Mouse (Mus musculus) T-helper 1 cell (primary cell): ENCODE data around the gene Stk24.

Experiments used
- in situ Hi-C: fragments of 300-600 bp; cut with MboI, MseI; formaldehyde crosslinking; loops from one replicate; pipeline ENCODE4 v1.15.1; 2025; ENCODE audit warnings: high pct_unique_total_duplicates

The Stk24 gene

DNA sequence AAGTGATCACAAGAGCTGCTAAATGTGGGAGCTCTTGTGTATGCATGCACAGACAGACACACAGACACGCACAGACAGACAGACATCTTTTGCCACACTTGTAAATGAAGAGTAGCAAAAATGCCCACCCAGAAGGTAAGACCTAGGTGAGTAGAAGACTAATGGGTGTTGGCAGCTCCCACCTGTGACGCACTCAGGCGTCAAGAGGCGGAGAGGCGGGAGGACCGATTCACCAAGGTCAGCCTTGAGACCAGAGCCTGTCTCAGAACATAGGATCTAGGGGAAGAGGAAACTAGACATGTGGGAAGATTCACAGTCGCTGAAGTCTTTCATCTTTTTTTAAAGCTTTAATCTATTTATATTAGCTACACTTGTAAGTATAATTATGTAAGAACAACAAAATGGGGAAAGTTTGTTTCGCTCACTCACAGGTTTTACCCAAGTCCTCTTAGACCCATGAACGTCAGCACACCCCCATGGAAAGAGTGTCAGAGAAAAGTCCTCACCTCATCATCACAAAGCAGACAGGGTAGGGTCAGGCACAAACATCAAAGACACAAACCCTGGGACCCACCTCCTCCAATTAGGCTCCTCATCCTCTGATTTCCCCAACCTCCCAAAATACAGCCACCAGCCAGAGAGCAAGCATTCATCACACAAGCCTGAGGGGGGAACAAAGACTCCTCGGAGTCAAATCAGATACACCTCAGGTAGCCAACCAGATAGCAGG lies 26.0 kb downstream of the Stk24 start:
- in situ Hi-C loops = loop anchor here (25.0 kb wide), 1 partner anchor 1067 kb away; the partner anchor contains the start of gene Mbnl2

DNA sequence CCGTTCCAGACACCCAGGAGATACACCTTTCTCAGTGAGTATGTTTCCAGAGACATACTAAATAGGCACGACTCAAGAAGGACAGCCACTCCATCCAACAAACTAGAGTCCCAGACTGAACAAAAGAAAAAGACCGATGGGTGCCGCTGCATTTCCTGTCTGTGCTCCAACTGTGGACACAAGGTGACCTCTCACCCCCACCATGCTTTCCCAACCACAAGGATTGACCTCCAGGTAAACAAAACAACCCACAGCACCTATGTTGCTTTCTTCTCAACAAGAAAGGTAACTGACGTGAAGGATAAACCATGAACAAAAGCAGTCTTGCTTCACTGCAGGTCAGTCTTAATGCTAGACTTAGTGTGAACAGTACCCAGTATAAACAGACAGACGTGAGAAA lies 27.1 kb downstream of the Stk24 start:
- in situ Hi-C loops = loop anchor here (25.0 kb wide), 1 partner anchor 1065 kb away; the partner anchor contains the start of gene Mbnl2

DNA sequence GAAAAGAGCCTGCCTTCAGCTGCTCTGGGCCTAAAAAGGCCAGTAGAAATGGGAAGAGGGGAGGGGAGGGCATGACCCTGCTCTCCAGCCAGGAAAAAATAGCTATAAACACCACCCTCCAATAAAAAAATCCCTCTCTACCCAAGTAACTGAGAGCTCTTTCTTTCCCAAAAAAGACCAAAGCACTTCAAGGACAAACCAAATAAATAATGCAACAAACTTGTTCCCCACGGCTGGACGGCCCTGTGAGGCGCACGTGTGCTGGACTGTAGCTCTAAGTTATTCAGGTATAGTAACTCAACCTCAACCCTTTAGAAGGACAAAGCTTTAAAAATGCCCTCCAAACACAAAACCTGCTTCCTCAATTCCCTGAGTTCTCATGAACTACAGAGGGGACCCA lies 28.1 kb downstream of the Stk24 start:
- in situ Hi-C loops = loop anchor here (25.0 kb wide), 1 partner anchor 1064 kb away; the partner anchor contains the start of gene Mbnl2

DNA sequence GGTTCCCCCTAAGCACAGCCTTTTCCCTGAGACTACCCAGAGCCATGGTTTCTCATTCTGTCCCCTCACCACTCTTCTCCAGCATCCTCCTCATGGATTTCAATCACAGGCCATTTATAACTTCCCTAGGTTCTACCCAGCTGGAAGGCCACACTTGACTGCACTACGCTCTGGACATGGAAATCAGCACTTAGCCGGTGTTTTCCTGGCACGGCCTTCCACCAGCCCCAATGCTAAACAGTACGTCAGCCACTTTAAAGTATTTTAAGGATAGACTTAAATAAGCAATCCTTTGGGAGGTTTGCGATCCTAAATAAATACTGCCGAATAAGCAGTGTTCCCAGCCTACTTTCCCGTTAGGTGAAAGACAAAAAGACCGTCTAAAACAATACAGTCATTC lies 29.8 kb downstream of the Stk24 start:
- in situ Hi-C loops = loop anchor here (25.0 kb wide), 1 partner anchor 1063 kb away; the partner anchor contains the start of gene Mbnl2

DNA sequence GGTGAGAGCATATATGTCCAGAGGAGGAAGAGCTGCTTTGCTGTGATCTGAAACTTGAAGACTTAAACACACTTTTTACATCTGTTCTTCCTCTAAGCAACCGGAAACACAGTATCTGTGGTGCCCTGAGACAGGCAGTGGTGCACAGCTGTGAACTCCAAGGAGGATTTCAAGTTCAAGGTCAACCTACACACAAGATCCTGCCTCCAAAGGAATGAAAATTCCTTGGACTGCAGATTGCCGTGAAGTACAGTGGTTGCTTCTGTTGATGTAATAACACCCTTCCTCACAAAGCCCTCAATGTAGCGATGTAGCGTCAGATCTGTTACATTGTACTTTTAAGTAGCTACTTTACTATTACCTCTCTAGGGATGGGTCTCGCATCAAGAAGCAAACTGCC lies 30.5 kb downstream of the Stk24 start:
- in situ Hi-C loops = no loop called here

DNA sequence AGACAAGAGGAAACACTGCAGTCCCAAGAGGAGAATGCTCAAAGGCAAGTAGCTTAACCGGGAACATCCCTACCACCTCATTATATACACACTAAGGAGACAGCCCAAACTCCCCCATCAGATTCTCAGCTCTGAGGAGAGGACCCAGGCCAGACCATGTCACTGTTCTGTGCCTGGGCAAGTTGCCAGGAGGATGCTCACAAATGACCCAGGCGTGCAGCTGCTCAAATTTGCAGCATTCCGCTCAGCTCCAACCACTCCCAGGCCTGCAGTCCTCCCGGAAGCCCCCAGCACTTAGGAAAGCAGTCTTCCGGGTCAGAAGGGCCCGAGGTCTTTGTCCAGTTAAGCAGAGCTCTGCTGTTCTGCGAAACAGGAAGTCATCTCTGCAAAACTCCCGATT lies 31.6 kb downstream of the Stk24 start:
- in situ Hi-C loops = no loop called here

DNA sequence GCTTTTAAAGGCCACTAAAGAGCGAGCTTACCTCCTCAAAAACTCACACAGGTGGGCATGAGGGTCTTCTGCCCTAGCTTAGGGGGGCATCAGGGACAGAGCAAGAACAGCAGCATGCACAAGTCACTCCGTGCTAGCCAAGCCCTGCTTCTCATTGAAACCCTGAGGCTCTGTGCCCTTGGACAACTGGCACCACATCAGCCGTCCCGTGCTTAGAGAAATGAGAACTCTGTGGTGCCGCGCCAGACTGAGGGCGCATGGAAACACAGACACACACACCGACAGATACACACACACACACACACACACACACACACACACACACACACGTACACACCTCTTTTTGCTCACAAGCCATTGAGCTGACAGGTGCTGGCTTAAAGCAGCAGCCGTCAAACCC lies 32.7 kb downstream of the Stk24 start:
- in situ Hi-C loops = no loop called here

DNA sequence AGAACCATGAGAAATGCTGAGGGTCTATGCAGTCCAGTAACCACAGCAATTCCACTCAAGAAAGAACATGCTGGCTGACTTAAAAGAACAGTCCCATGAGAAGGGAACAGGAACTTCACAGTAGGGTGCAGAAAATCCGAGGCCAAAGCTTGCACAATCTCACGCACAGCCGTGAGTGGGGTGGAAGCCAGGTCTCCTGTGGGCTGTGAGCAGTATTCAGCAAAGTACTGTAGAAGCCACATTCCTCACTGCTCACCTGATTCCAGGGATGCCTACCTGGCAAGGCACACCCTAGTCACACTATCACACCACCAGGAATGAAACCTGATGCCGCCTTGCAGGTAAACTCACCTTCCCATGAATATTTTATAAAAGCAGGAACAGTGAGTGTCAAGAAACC lies 33.2 kb downstream of the Stk24 start:
- in situ Hi-C loops = no loop called here

DNA sequence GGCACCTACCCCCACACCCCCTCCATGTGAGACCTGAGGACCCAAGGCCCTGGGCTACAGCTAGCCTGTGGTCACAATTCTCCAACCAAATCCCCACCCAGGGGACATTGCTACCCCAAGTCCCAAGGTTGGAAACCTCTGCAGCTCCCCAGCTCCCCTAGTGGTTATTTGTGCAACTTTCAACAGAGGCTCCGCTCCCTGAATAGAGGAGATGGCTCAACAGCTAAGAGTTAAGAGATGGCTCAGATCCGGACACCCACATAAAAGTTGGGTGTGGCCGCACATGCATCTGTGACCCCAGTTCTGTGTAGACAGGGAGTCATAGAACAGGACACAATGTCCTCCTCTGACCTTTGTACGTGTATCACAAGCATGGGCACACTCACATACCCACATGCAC lies 33.8 kb downstream of the Stk24 start:
- in situ Hi-C loops = no loop called here

DNA sequence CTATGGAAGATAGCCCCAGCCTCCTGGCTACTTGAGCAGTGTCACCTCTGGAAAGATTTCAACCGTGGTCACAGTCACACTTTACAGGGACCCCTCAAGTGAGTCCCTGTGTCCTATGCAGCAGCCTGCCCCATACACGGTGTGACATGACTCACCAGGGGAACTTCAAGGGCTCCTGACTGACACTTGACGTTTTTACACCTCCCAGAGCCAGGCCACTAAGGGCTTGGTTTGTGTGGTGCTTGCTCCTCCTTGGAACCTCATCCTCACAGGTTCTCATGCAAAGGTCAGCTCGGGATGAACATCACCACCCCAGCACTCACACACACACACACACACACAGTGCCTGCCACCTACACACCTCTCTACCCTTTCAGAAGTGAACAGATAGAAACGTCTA lies 34.9 kb downstream of the Stk24 start:
- in situ Hi-C loops = loop anchor here (5.0 kb wide), 1 partner anchor 53 kb away; no protein-coding TSS in a partner anchor

DNA sequence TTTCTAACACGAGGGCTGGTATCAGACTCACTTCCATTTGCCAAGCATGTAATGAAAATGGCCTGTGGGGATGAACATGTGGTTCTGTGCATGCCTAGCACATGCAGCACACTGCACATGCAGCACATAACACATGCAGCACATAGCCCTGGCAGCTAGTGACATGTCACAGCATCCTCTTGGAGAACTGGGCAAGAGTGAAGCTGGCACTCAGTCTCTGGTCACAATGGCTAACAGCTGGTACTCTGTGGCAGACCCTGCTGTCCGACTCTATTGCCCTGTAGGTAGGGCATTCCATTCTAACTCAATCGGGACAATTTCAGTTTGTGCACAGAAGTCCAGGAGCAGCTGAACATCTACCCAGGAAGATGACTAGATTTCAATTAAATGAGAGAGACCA lies 36.9 kb downstream of the Stk24 start:
- in situ Hi-C loops = loop anchor here (5.0 kb wide), 1 partner anchor 51 kb away; no protein-coding TSS in a partner anchor

DNA sequence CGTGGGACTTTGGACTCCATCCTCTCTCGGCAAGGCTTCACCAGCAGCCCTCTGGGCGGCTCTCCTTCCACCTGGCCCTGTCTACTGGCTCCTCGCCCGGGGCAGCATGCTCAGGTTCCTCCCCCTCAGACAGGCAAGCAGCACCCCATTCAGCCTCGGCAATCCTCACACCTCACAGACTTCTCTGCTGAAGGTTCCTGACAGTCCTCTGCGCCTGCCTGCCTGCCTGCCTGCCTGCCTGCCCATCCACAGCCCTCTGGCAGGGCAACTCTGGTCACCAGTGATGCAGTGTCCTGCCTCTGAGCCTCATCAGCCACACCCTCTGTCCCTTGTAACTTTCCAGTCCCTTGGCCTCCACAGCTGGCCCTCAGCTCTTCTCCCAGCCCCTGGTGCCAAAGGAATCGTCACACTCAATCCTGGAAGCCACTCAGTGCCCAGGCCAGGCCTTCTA lies 39.8 kb downstream of the Stk24 start:
- in situ Hi-C loops = loop anchor here (5.0 kb wide), 1 partner anchor 48 kb away; no protein-coding TSS in a partner anchor

DNA sequence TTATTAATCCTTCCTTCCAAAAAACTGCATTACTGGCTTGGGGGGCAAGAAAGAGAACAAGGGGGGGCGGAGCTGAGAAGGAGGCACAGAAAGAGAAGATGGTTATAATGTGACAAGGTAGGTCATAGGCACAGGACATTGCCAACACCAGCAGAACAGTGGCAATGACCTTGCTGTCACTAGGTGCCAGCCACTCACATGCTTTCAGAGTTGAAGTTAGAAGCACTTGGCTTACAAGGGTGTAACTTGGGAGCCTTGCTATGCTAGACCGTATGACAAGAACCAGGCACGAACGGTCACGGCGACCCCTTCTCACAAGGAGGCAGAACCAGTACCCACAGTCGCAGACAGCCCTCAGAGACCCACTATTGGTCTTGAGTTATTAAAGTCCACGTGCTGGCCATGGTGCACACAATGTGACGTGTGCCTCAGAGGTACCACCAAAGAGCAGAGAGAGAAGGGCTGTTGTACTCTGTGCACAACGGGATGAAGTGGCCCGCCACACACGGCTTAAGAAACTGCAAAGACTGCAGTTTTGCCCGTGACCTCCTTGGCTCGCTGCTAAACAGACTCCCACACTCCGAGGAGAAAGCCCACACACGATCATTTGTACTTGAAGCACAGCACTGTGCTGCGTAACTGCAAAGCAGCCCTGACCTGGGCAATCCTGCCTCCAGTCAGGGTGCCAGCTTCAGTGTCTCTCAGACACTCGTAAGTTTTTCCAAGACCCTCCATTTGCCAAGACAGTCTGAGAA lies 40.8 kb downstream of the Stk24 start:
- in situ Hi-C loops = no loop called here

DNA sequence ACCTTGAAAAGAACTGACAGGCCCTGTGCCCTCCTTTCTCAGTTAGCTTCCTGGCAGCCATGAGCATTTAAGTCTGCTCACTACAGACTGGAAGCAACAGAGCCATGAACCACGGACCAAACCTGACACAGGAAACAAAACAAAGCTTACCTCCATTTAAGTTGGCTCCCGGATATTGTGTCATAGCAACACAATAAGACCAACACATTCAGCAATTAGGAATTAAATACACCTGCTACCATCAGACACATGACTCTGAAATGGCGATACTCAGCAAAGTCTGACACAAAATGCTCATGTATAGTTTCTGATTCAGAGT lies 49.8 kb downstream of the Stk24 start:
- in situ Hi-C loops = no loop called here

DNA sequence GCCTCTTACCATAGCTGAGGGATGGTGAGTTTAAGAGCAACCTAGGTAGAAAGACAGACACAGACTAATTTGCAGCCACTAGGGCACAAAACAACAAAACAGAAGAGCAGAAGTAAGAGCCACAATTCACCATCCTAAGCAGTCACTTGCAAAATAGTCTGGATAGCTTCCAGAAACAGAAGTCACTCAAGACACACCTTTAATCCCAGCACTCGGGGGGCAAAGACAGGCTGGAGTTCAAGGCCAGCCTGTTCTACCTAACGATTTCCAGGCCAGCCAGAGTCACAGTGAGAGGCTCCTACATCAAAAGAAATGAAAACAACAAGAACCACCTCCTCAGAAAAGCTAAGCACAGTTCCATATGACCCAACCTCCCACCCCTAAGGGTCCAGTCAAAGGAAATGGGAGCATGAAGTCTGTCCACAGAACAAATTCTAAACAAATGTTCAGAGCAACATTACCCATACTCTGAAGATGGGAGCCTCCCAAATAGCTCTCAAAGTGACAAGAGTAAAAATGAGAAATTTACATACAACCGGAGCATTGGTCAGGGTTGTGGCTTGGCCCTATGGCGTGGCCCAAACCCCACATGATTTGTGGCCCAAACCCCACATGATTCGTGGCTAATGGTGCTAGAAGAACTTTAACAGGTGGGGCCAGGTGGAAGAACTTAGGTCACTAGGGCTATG lies 50.3 kb downstream of the Stk24 start:
- in situ Hi-C loops = no loop called here

DNA sequence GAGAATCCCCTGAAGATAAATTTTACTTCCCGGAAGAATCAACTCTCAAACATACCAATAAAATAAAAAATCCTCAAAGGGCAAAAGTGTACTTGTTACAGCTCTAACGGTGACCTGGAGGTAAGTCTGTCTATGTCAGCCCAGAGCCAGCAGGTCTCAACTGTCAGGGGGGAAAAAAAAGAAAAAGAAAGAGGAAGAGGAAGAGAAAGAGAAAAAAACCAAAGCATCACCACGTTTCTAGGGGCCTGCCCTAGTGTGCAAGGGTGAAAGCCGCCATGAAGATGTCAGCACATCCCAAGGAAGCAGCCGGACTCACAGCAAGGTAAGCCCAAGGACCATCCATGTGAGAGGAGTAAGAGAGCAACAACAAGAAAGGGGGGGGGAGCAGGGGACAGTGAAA lies 50.9 kb downstream of the Stk24 start:
- in situ Hi-C loops = no loop called here

DNA sequence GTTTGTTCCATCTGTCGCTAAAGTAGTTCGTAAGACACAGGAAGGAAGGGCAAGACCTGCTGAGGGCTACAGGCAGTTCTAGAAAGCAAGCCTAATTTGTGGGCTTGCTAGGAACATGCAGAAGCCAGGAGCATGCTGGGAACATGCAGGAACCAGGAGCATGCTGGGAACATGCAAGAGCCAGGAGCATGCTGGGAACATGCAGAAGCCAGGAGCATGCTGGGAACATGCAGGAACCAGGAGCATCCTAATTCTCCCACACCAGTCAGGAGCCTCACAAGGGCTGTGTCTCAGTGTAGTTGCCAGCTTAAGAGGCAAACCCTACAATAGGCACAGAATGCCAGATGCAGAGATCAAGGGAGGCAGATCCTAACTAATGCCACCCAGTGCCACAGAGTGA lies 53.4 kb downstream of the Stk24 start:
- in situ Hi-C loops = no loop called here

DNA sequence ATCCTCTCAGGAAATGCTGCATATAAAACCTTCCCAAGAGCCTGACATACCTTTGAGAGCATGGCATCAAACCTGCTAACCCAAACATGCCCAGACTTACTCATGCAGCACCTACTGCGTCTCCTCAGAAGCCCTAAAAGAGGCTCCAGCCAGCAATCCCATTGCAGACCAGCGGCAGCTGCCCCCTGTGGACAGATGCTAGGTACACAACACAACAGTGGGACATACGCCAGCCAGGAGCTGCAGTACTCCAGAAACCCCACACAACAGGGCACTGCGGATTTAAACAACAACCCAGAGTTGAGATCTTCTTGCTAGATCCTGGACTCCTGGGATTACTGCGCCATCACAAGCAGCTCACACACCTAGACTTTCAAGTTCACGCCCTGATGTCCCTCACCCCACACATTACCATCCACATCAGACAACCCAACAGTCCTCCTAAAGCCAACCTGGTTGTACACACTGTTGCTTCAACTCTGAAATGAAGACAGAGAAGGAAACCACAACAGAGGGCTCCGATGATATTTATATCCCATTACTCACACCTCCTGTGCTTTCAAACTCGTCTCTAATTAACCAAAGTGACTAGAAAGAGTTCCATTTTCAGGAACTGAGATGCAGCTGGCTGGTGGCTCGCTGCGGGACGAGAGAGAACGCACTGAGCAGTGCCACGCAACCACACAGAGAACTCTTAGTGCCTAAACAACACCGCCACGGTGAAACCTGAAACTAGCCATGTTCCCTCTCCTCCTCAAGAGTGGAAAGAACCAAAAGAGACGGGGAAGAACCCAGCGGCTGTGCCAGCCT lies 55.1 kb downstream of the Stk24 start:
- in situ Hi-C loops = no loop called here

DNA sequence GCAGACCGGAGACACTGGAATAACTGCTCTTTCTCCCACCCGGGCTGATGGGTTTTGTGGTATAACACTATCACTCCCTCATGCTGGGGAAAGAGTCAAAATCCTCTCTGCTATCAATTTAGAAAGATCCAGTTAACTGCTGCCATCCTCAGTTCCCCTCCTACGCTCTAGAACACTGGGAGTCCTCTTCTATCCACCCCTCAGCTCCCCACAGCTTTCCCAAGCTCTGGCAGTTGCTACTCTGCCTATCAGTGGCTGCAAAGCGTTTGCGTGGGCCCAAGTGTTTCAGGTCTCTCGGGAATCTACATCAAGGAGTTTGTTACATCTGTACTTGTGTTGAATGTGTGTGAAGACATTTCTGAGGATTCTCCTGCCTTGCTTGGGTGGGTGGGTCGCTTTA lies 57.2 kb downstream of the Stk24 start:
- in situ Hi-C loops = no loop called here

DNA sequence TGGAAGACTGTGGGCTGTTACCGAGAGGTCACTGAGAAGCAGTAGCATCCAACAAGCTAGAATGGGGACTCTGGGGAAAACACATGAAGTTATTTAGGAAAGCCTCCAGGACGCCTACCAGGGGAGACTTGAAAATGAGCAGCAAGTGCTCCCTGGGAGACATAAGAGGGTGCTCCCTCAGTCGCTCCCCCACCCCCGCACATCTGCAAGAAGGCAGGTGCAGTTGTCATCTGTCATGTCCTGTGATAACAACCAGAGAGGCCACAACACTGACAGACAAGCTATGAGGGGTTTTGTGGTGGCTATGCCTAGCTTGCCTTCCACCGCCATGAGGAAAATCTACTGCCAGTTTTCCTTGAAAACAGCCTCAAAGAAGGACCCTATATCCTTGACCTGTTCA lies 57.7 kb downstream of the Stk24 start:
- in situ Hi-C loops = no loop called here

DNA sequence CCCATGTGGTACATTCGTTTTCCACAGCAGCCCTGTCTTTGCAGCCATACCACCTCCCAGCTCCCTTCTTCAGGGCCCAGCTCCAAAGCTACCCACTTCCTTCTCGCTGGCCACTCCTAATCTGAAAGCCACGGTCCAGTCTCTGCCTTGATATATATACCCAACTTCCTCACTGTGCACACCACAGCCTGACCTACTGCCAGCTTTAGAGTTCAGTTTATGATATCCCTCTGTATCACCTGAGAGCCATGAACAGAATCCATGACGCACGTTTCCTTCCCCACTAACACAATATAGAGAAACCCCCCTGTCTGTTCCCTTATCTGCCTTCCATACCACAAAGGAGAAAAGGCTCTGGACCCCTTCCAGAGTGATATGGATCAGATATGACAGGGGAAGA lies 61.4 kb downstream of the Stk24 start:
- in situ Hi-C loops = loop anchor here (10.0 kb wide), 1 partner anchor 774 kb away; no protein-coding TSS in a partner anchor
